Mouse (Mus musculus): ENCODE data around the gene Sox13. TPM values are rescaled to one million over a fixed set of nuclear protein-coding genes. Genes with fewer than 3 reads are reported as not detected.

The Sox13 gene
- polyA plus RNA-seq, 1 experiment from 2014 or later: 12.8 TPM

DNA sequence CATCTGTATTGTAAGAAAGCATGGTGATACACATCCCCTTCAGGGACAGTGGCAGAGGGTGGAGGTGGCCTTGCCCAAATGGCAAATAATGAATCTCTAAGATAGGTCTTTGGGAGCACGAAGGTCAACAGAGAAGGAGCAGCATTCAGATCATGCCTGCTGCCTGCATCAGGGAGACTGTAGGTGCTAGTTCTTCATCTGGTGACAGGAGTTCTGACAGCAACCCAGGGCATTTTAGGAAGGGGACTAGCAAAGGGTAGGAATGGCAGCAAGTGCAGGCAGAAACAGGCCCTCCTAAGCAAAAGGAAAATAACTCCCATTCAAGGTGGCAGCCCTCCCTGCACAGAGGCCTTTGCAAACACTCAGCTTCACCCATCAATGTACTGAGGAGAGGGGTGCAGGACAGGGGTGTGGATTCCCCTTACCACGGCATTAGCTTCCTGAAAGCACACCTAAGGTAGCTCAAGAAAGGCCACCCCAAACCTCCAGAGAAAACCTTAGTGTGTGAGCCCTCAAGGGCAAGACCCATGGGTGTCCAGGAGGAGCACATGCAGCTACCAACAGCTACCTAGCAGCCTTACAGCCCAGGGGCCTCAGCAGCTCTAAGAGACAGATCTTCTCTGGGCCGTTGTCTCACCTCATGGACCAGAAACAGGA, 4.9 kb downstream of the Sox13 start:
- Histone ChIP-seq H3K36me3 (ENCODE audit: insufficient read depth, low read length) (no peaks in the 10 kb centered on the region), H3K4me2 (replicated peaks; ENCODE audit: low read depth, low read length) (no peak overlapping the region), H3K27ac (ENCODE audit: low read length) (peak overlapping the region; percentile 93), H3K9ac (replicated peaks; ENCODE audit: low read length) (peak overlapping the region; percentile 82), H3K9me3 (ENCODE audit: low read length) (no peaks in the 10 kb centered on the region), H3K4me3 (ENCODE audit: low read length) (no peak overlapping the region), H3K27me3 (ENCODE audit: insufficient read depth, low read length) (no peaks in the 10 kb centered on the region), H3K4me1 (ENCODE audit: insufficient read depth, low read length) (peaks cover 79% of the 10 kb centered on the region)
- 77% methylated on average over 3 of the region's 3 CpGs for WGBS
- no peak for ATAC-seq (ENCODE audit: low FRiP score, low TSS enrichment)

DNA sequence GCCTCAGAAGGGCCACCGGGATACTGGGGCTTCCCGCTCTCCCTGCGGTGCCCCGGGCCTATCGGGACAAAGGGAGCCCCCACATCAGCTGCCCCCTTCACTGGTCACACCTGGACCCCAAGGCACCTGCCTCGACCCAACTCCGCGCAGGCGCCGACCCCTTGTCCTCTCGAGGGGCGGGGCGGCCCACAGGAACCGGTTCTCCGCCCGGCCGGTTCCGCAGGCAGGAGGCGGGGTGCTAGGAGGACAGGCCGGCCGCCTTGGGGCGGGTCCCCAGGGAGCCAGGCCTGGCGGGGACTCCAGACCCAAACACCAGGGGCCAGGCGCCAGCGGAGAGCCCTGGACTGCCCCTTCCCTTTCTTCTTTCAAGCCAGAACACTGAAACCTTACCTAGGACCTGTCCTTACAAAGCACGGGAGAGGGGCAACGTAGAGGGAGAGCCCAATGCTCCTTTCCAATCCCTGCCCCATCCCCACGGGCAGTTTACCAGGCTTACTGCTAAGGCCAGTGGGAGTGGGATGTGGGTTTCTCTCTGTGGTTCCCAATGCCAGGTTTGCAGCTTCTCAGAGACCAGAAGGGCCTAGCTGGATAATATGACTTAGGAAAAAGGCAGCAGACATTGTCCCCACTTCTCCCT, 5.9 kb downstream of the Sox13 start:
- peak overlapping the region; percentile 93 for H3K27ac ChIP-seq (ENCODE audit: low read length)
- no peaks in the 10 kb centered on the region for H3K27me3 ChIP-seq (ENCODE audit: insufficient read depth, low read length)
- H3K9ac ChIP-seq (replicated peaks; ENCODE audit: low read length): peak overlapping the region; percentile 82
- WGBS: 4% methylated on average over 28 of the region's 28 CpGs
- ATAC-seq (ENCODE audit: low FRiP score, low TSS enrichment): peak; percentile 82
- peak overlapping the region; percentile 67 for H3K4me2 ChIP-seq (replicated peaks; ENCODE audit: low read depth, low read length)
- H3K4me3 ChIP-seq (ENCODE audit: low read length): peak overlapping the region; percentile 54
- H3K36me3 ChIP-seq (ENCODE audit: insufficient read depth, low read length): no peaks in the 10 kb centered on the region
- H3K4me1 ChIP-seq (ENCODE audit: insufficient read depth, low read length): peaks cover 90% of the 10 kb centered on the region
- H3K9me3 ChIP-seq (ENCODE audit: low read length): no peaks in the 10 kb centered on the region

DNA sequence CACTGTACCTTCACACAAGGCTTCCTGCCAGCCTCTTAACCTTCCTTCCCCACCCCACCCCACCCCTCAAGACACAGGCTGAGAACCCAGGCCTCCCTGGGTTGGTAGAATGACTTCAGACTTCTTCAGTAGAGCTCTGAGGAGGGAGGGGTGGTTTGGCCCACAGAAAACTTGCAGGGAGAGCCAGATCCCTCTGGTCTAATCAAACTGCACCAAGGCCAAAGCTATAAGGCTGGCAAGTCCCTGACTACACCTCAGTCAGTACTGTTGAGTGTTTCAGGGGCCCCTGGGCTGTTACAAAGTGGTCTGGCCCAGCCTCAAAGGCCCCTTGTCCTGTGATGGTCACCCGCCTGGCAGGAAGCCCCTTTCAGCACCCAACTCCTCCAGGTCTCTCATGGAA, 6.6 kb downstream of the Sox13 start:
- peaks cover 97% of the 10 kb centered on the region for H3K4me1 ChIP-seq (ENCODE audit: insufficient read depth, low read length)
- no peaks in the 10 kb centered on the region for H3K9me3 ChIP-seq (ENCODE audit: low read length)
- no peaks in the 10 kb centered on the region for H3K36me3 ChIP-seq (ENCODE audit: insufficient read depth, low read length)
- WGBS: 46% methylated on average over 1 of the region's 1 CpGs
- peak overlapping the region; percentile 54 for H3K4me3 ChIP-seq (ENCODE audit: low read length)
- H3K27ac ChIP-seq (ENCODE audit: low read length): peak overlapping the region; percentile 93
- no peaks in the 10 kb centered on the region for H3K27me3 ChIP-seq (ENCODE audit: insufficient read depth, low read length)
- H3K4me2 ChIP-seq (replicated peaks; ENCODE audit: low read depth, low read length): peak overlapping the region; percentile 67
- ATAC-seq (ENCODE audit: low FRiP score, low TSS enrichment): no peak
- H3K9ac ChIP-seq (replicated peaks; ENCODE audit: low read length): peak overlapping the region; percentile 82

DNA sequence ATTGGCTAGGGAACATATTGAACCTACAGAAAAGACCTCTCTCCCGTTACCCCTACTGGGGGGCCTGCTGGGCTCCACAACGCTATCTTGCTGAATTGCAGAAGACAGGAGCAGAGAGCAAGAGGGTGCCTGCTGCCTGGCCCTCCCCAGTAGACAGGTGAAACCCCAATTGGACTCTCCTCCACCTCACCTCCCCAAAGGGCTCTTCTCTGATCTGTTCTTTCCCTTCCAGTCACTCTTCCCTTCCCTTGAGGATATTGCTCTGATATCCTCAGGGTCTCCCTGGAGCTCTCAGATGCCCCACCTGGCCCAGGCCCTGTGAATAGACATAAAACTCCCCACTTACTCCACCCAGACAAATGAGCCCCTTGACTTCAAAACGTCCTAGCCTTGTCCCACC, 7.1 kb downstream of the Sox13 start:
- Histone ChIP-seq H3K9ac (replicated peaks; ENCODE audit: low read length) (peak overlapping the region; percentile 82; the same call in 1 of the 2 replicates), H3K9me3 (ENCODE audit: low read length) (no peaks in the 10 kb centered on the region), H3K36me3 (ENCODE audit: insufficient read depth, low read length) (no peaks in the 10 kb centered on the region), H3K27me3 (ENCODE audit: insufficient read depth, low read length) (no peaks in the 10 kb centered on the region), H3K4me2 (replicated peaks; ENCODE audit: low read depth, low read length) (no peak overlapping the region), H3K4me1 (ENCODE audit: insufficient read depth, low read length) (peaks cover 100% of the 10 kb centered on the region), H3K27ac (ENCODE audit: low read length) (0 out of 2 replicates have a peak overlapping the region, but pooled peaks have one; percentile 93), H3K4me3 (ENCODE audit: low read length) (no peak overlapping the region)
- ATAC-seq (ENCODE audit: low FRiP score, low TSS enrichment): no peak
- 72% methylated on average over 3 of the region's 3 CpGs for WGBS

DNA sequence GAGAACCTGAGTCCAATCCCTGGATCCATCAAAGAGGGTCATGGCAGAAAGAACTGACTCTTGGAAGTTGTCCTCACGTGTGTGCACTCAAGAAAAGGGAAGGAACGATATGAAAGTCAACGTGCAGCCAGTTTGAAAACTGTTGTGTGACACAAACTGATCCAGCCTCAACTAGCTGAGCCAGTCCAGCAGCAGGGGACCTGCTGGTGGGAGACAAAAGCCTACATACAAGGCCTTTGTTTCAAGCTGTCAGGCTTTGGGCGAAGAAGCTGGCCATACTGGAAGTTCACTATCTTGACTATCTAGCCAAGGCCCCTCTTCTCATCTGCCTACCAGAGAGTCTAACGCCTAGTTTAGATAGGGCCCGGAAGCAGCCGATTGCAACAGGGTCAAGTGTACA, 7.7 kb downstream of the Sox13 start:
- ATAC-seq (ENCODE audit: low FRiP score, low TSS enrichment): no peak
- H3K4me3 ChIP-seq (ENCODE audit: low read length): no peak overlapping the region
- H3K9ac ChIP-seq (replicated peaks; ENCODE audit: low read length): 0 out of 2 replicates have a peak overlapping the region, but pooled peaks have one; percentile 5
- H3K9me3 ChIP-seq (ENCODE audit: low read length): no peaks in the 10 kb centered on the region
- 85% methylated on average over 7 of the region's 7 CpGs for WGBS
- H3K4me2 ChIP-seq (replicated peaks; ENCODE audit: low read depth, low read length): no peak overlapping the region
- H3K27me3 ChIP-seq (ENCODE audit: insufficient read depth, low read length): no peaks in the 10 kb centered on the region
- peaks cover 99% of the 10 kb centered on the region for H3K4me1 ChIP-seq (ENCODE audit: insufficient read depth, low read length)
- H3K27ac ChIP-seq (ENCODE audit: low read length): no peak overlapping the region
- no peaks in the 10 kb centered on the region for H3K36me3 ChIP-seq (ENCODE audit: insufficient read depth, low read length)

DNA sequence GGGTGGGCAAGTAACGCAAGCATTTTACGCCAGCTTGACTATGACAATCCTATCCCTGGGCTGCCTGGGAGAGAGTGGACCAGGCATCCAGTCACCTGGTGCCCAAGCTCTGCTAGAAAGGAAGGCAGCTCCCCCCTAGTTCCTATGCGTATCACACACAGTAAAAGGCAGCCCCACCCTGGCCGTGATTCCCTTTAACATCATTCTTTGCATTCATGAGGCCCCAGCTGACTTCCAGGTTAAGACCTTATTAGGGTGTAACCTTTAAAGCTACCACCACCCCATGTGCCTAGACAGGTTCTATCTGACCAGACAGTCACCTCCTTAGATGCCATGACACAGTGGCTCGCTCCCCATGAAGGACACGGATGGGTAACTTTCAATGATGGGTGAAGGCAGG, 8.7 kb downstream of the Sox13 start:
- Histone ChIP-seq H3K9ac (replicated peaks; ENCODE audit: low read length) (0 out of 2 replicates have a peak overlapping the region, but pooled peaks have one; percentile 8), H3K4me1 (ENCODE audit: insufficient read depth, low read length) (peaks cover 95% of the 10 kb centered on the region), H3K27ac (ENCODE audit: low read length) (peak overlapping the region; percentile 64), H3K4me2 (replicated peaks; ENCODE audit: low read depth, low read length) (no peak overlapping the region), H3K4me3 (ENCODE audit: low read length) (no peak overlapping the region), H3K36me3 (ENCODE audit: insufficient read depth, low read length) (no peaks in the 10 kb centered on the region), H3K9me3 (ENCODE audit: low read length) (no peaks in the 10 kb centered on the region), H3K27me3 (ENCODE audit: insufficient read depth, low read length) (no peaks in the 10 kb centered on the region)
- ATAC-seq (ENCODE audit: low FRiP score, low TSS enrichment): no peak
- 49% methylated on average over 6 of the region's 6 CpGs for WGBS

DNA sequence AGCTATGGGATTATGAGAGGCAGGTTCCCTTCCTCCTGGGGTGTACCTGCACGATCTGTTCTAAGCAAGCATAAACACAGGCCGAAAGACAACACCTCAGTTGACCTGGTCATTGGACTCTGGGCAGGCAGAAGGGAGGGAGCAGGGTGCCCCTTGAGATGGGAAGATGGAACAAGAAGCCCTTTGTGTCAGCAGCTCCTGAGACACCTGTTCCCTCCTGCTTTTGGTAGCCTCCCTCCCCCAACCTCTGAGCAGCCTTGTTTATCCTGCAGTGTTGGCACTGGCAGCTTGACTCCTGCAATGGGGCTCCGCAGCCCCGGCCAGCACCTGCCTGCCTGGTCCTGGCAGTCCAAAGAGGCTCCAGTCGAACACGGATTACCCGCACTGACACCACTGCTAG, 9.1 kb downstream of the Sox13 start:
- Histone ChIP-seq H3K4me3 (ENCODE audit: low read length) (no peak overlapping the region), H3K27ac (ENCODE audit: low read length) (peak overlapping the region; percentile 64), H3K4me2 (replicated peaks; ENCODE audit: low read depth, low read length) (0 out of 2 replicates have a peak overlapping the region, but pooled peaks have one; percentile 6), H3K27me3 (ENCODE audit: insufficient read depth, low read length) (no peaks in the 10 kb centered on the region), H3K36me3 (ENCODE audit: insufficient read depth, low read length) (no peaks in the 10 kb centered on the region), H3K9ac (replicated peaks; ENCODE audit: low read length) (0 out of 2 replicates have a peak overlapping the region, but pooled peaks have one; percentile 8), H3K4me1 (ENCODE audit: insufficient read depth, low read length) (peaks cover 92% of the 10 kb centered on the region), H3K9me3 (ENCODE audit: low read length) (no peaks in the 10 kb centered on the region)
- 0 out of 2 replicates have a peak, but pooled peaks have one; percentile 2 for ATAC-seq (ENCODE audit: low FRiP score, low TSS enrichment)
- 45% methylated on average over 7 of the region's 7 CpGs for WGBS

DNA sequence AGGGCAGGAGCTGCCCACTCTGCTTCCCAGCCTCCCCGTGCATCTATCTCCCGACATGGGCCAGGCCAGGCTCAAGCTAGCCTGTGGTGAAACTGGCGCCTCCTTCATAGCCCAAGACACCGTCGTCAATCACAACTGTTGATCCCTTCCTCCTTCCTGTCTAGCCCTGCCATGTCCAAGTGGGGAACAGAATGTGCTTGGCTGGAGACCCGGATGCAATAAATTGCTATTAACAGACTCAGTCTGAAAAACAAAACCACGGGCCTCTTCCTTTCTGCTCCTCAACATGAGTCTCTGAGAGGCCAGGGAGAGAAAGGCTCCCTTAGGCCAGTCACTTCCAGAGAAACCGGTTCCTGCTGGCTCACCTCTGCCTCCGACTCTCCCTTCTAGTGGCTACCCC, 11.2 kb downstream of the Sox13 start:
- Histone ChIP-seq H3K4me3 (ENCODE audit: low read length) (no peak overlapping the region), H3K27ac (ENCODE audit: low read length) (peak overlapping the region; percentile 76), H3K4me2 (replicated peaks; ENCODE audit: low read depth, low read length) (0 out of 2 replicates have a peak overlapping the region, but pooled peaks have one; percentile 10), H3K9me3 (ENCODE audit: low read length) (no peaks in the 10 kb centered on the region), H3K27me3 (ENCODE audit: insufficient read depth, low read length) (no peaks in the 10 kb centered on the region), H3K36me3 (ENCODE audit: insufficient read depth, low read length) (no peaks in the 10 kb centered on the region), H3K9ac (replicated peaks; ENCODE audit: low read length) (no peak overlapping the region), H3K4me1 (ENCODE audit: insufficient read depth, low read length) (peaks cover 92% of the 10 kb centered on the region)
- ATAC-seq (ENCODE audit: low FRiP score, low TSS enrichment): peak; percentile 29; the same call in 1 of the 2 replicates
- WGBS: 23% methylated on average over 9 of the region's 9 CpGs

DNA sequence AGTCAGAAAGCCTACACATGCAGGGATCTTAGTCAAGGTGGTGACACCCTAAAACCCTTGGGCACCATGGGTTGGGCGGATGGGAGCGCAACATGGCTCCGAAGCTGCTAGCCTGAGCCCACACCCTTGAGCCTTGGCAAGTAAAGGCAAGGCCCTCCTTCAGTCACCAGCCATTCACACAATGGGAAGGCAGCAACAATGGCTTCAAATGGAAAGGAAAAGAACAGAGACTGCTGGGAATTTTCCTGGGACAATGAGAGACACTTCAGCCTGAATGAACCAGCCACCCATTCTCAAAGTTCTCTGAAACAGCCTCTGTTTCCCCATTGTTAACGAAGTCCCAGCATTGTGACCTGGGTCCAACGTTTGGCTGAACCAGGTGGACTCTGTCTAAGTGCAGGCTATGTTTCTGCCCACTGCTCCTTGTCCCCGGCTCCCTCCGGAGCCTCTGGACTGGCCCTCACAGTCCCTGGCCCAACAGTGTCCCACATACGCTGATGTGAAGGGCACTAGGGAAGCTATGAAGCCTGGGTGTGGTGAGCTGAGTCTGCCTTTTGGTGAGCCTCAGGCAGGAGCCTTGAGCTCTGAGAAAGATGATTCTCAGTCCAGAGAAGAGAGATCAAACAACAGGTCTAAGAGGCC, 12.6 kb downstream of the Sox13 start:
- ATAC-seq (ENCODE audit: low FRiP score, low TSS enrichment): no peak
- Histone ChIP-seq H3K4me2 (replicated peaks; ENCODE audit: low read depth, low read length) (no peak overlapping the region), H3K27ac (ENCODE audit: low read length) (no peak overlapping the region), H3K9ac (replicated peaks; ENCODE audit: low read length) (no peak overlapping the region), H3K9me3 (ENCODE audit: low read length) (no peaks in the 10 kb centered on the region), H3K4me3 (ENCODE audit: low read length) (no peak overlapping the region), H3K27me3 (ENCODE audit: insufficient read depth, low read length) (no peaks in the 10 kb centered on the region), H3K4me1 (ENCODE audit: insufficient read depth, low read length) (peaks cover 81% of the 10 kb centered on the region), H3K36me3 (ENCODE audit: insufficient read depth, low read length) (no peaks in the 10 kb centered on the region)
- 79% methylated on average over 8 of the region's 8 CpGs for WGBS
